Mouse (Mus musculus): ENCODE results near the gene Gaa. TPM values are rescaled to one million over a fixed set of nuclear protein-coding genes. Genes with fewer than 3 reads are reported as not detected.

The Gaa gene
- polyA plus RNA-seq (2014; fragmentation: Nextera tagmentation; extraction: Ambion mirVana) = 21.4 and 37.2 TPM in 2 replicates

DNA sequence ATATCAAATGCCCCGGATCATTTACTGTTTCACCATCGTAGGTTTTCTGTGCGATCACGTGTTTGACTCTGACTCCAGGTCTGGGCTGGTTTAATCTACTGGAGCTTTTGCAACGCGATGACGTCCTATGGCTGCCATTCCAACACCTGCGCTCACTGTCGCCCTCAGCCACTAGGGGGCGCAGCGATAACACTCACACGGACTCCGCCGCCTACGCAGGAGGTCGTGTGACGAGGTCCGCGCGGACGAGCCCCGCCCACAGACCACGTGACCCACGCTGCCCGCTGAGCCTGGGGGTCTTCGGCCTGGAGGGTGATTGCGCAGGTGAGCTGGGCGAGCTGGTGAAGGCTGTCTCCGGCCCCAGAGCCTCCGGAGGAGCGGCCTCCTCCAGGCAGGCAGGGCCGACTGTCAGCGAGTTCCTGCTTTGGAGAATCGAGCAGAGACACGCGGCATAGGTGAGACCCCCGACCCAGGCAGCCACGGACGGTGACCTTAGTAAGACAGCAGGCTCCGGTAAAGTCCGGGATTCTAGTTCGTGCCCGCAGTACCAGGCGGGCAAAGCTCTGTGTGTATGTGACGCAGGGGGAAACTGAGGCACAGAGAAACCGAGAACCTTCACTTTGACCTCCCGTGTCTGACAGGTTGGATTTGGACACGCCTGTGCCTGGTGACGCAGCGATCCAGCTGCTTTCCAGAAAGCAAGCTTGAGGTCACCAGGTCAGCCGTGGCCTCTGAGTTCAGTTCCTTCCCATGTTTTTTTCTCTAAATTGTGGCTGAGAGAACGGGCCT lies at the start of gene Gaa:
TSS of gene Gaa (plus strand) at position 120 of the 789 bp plus-strand sequence.
- Histone ChIP-seq H3K4me2 (replicated peaks; ENCODE audit: low read depth, low read length) (peak within 1 kb of the TSS; percentile 96), H3K4me1 (ENCODE audit: control insufficient read depth, insufficient read depth, low read length) (peaks cover 6% of the 10 kb centered on the region; the same call in 1 of the 2 replicates), H3K4me3 (ENCODE audit: low read length) (peak within 1 kb of the TSS; percentile 68), H3K9me3 (ENCODE audit: control insufficient read depth, low read length) (no peaks in the 10 kb centered on the region), H3K27ac (ENCODE audit: low read depth, low read length) (no peak within 1 kb of the TSS), H3K9ac (ENCODE audit: low read depth, low read length) (peak within 1 kb of the TSS; percentile 72), H3K36me3 (ENCODE audit: control insufficient read depth, insufficient read depth, low read length) (no peaks in the 10 kb centered on the region), H3K27me3 (ENCODE audit: control insufficient read depth, insufficient read depth, low read length) (no peaks in the 10 kb centered on the region)
- 2% methylated on average over 52 of the region's 52 CpGs for WGBS
- peak; percentile 83 for ATAC-seq (ENCODE audit: low FRiP score, low TSS enrichment)

DNA sequence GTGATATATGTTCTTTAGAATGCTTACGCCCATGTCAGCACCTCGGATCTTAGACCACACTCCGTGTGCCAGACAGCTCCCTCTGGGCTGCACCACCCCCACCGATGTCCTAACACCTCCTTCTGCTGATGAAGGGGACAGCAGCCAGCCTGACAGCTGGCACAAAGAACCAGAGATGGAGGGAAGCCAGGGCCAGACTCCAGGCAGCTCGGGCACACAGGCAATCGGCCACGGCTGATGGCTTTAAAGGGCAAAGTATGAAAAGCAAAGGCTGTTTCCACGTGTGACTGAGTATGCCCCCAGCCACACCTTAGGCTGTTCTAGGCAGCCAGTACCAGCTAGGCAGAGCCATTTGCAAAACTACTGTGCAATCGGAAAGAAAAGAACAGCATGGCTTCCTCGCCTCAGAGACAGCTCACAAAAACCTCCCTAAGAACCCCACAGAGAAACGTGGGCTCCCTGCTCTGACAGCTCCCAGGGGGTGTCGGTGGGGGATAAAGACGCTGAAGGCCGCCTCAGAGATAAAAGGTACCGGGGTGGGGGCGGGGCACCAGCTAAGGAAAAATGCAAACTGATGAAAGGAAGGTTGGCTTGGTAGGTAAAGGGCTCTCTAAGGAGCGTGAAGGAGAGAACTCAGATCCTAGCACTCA lies 47.7 kb upstream of the Gaa start:
- ATAC-seq (ENCODE audit: low FRiP score, low TSS enrichment) = no peak
- WGBS = 25% methylated on average over 17 of the region's 17 CpGs
- Histone ChIP-seq H3K4me2 (replicated peaks; ENCODE audit: low read depth, low read length) (no peak overlapping the region), H3K27me3 (ENCODE audit: control insufficient read depth, insufficient read depth, low read length) (no peaks in the 10 kb centered on the region), H3K4me1 (ENCODE audit: control insufficient read depth, insufficient read depth, low read length) (peaks cover 43% of the 10 kb centered on the region), H3K4me3 (ENCODE audit: low read length) (no peak overlapping the region), H3K36me3 (ENCODE audit: control insufficient read depth, insufficient read depth, low read length) (no peaks in the 10 kb centered on the region), H3K9ac (ENCODE audit: low read depth, low read length) (0 out of 2 replicates have a peak overlapping the region, but pooled peaks have one; percentile 18), H3K27ac (ENCODE audit: low read depth, low read length) (no peak overlapping the region; the same call in 1 of the 2 replicates), H3K9me3 (ENCODE audit: control insufficient read depth, low read length) (no peaks in the 10 kb centered on the region)

DNA sequence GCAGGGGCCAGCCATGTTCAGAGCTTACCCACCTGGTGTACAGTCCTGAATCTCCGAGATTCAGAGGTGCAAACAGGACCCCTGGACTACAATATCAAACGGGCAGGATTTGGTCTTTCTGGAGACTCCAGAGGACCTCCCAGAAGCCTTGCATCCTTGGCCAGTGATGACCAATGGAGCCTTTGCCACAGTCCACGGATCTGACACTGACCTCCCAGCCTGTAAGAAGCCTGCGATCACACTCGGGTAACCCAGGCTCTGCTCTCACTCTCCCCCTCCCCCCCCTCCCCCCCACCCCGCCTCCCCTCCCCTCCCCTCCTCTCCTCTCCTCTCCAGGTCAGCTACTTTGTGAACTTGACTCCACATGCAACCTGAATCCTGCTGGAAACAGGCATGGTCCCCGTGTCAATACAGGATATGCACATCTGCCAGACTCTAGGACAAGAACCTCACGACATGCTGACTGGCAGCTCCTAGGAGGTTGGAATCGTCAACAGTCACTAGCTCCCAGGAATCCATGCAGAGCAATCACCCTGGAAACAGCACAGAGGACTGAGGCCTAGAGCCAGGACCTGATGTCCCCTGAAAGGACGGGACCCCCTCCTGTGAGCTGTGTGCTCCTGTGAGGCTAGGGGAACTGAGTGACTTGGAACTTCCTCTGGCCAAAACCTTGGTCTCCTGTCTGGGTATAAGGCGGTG lies 45.7 kb upstream of the Gaa start:
- no peaks in the 10 kb centered on the region for H3K27me3 ChIP-seq (ENCODE audit: control insufficient read depth, insufficient read depth, low read length)
- H3K4me3 ChIP-seq (ENCODE audit: low read length) = no peak overlapping the region
- no peak overlapping the region for H3K4me2 ChIP-seq (replicated peaks; ENCODE audit: low read depth, low read length)
- WGBS = 34% methylated on average over 10 of the region's 11 CpGs
- no peaks in the 10 kb centered on the region for H3K36me3 ChIP-seq (ENCODE audit: control insufficient read depth, insufficient read depth, low read length)
- no peak overlapping the region for H3K9ac ChIP-seq (ENCODE audit: low read depth, low read length)
- H3K4me1 ChIP-seq (ENCODE audit: control insufficient read depth, insufficient read depth, low read length) = peaks cover 38% of the 10 kb centered on the region
- H3K9me3 ChIP-seq (ENCODE audit: control insufficient read depth, low read length) = no peaks in the 10 kb centered on the region
- peak; percentile 49 for ATAC-seq (ENCODE audit: low FRiP score, low TSS enrichment)
- H3K27ac ChIP-seq (ENCODE audit: low read depth, low read length) = no peak overlapping the region

DNA sequence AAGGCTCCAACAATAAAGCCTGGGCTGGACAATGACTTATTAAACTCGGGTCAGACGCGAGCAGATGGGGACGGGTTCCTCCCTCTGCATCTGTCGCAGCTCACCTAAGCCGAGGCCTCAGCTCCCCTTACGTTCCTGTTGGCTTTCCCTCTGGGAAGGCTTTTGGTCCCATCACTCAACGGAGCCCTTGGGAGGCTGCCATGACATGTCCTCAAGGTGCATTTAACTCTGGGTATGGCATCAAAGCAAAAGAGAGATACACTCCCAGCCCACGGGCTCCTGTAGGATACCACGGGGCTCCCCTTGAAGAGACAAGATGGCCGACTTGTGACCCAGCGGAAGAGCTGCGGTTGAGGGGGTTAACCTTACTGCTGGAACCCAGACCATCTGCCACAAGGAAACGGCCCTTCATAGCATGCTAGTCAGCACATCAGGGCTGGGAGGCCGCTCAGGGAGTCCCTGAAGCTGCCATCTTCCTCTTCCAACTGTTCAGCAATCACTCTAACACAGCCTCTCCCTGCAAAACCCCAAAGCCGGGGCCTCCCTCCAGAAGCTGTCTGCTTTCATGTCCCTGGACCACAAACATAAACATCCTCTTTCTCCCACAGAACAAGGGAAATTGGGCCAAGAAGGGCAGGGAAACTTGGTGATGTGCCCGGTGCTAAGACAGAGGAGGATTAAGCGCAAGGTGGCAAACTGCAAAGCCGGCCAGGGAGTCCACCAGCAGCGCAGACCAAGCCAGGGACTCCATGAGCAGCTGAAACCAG lies 44.4 kb upstream of the Gaa start:
- Histone ChIP-seq H3K27me3 (ENCODE audit: control insufficient read depth, insufficient read depth, low read length) (no peaks in the 10 kb centered on the region), H3K27ac (ENCODE audit: low read depth, low read length) (no peak overlapping the region), H3K4me2 (replicated peaks; ENCODE audit: low read depth, low read length) (no peak overlapping the region), H3K36me3 (ENCODE audit: control insufficient read depth, insufficient read depth, low read length) (no peaks in the 10 kb centered on the region), H3K9me3 (ENCODE audit: control insufficient read depth, low read length) (no peaks in the 10 kb centered on the region), H3K4me3 (ENCODE audit: low read length) (no peak overlapping the region), H3K9ac (ENCODE audit: low read depth, low read length) (no peak overlapping the region), H3K4me1 (ENCODE audit: control insufficient read depth, insufficient read depth, low read length) (peaks cover 42% of the 10 kb centered on the region)
- WGBS = 75% methylated on average over 20 of the region's 20 CpGs
- ATAC-seq (ENCODE audit: low FRiP score, low TSS enrichment) = no peak

DNA sequence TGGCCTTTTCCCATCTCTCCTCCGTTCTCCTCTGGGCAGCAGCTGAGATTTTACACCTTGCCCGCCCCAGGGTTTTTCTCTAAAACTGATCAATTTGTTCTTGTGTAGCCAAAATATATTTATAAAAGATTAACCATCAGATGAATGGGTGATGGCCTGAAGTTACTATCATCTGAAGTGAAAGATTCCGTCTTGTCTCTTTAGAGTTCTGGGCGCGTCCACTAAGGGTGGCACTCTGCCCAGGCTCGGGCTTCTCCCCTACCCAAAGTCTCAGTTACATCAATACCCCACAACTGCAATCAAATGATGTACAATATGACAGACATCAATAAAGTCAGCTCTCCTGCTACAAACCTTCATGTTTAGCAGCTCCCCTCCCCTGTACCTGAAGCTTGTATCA lies 42.8 kb upstream of the Gaa start:
- Histone ChIP-seq H3K4me2 (replicated peaks; ENCODE audit: low read depth, low read length) (no peak overlapping the region), H3K4me3 (ENCODE audit: low read length) (no peak overlapping the region), H3K36me3 (ENCODE audit: control insufficient read depth, insufficient read depth, low read length) (no peaks in the 10 kb centered on the region), H3K4me1 (ENCODE audit: control insufficient read depth, insufficient read depth, low read length) (peaks cover 39% of the 10 kb centered on the region), H3K9ac (ENCODE audit: low read depth, low read length) (no peak overlapping the region), H3K27me3 (ENCODE audit: control insufficient read depth, insufficient read depth, low read length) (no peaks in the 10 kb centered on the region), H3K9me3 (ENCODE audit: control insufficient read depth, low read length) (no peaks in the 10 kb centered on the region), H3K27ac (ENCODE audit: low read depth, low read length) (no peak overlapping the region)
- 94% methylated on average over 6 of the region's 6 CpGs for WGBS
- no peak for ATAC-seq (ENCODE audit: low FRiP score, low TSS enrichment)

DNA sequence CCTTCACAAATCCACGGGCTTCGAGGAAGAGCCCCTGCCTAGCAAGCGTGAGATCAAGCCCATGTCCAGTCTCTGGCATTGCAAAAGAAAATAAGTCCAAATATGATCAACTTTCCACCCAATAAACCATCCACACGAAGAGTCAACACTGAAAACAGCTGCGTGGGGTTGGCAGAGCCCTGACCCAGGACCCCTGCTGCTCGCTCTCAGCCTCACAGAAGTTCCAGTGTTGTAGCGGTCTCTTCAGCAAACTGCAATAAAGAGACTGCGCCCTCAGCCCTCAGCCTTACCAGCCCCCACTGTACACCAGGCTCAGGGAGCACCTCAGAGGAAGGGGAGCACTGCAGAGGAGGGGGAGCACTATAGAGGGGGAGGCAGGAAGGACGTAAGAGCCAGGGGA lies 42.1 kb upstream of the Gaa start:
- no peak overlapping the region for H3K9ac ChIP-seq (ENCODE audit: low read depth, low read length)
- H3K27me3 ChIP-seq (ENCODE audit: control insufficient read depth, insufficient read depth, low read length) = no peaks in the 10 kb centered on the region
- ATAC-seq (ENCODE audit: low FRiP score, low TSS enrichment) = no peak
- 69% methylated on average over 9 of the region's 9 CpGs for WGBS
- H3K27ac ChIP-seq (ENCODE audit: low read depth, low read length) = no peak overlapping the region
- H3K9me3 ChIP-seq (ENCODE audit: control insufficient read depth, low read length) = no peaks in the 10 kb centered on the region
- no peak overlapping the region for H3K4me2 ChIP-seq (replicated peaks; ENCODE audit: low read depth, low read length)
- H3K4me1 ChIP-seq (ENCODE audit: control insufficient read depth, insufficient read depth, low read length) = peaks cover 33% of the 10 kb centered on the region
- H3K4me3 ChIP-seq (ENCODE audit: low read length) = no peak overlapping the region
- no peaks in the 10 kb centered on the region for H3K36me3 ChIP-seq (ENCODE audit: control insufficient read depth, insufficient read depth, low read length)

DNA sequence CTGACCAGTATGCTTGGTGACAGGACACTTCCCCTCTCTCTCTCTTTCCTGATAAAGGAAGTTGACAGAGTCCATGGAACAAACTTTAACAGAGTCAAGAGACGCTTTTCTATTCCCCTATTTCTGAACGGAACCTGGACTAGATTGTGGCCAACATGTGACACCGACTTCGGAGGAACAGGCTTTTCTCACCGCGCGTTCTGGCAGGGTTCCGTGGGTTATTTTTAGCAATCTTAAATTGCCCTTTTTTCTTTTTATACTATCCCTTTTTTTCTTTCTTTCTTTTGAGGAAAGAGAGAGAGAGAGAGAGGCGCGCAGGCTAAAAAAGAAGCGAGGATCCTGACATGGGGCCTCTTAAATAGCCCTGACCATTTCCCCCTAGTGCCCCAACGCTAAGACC lies 40.1 kb upstream of the Gaa start:
- Histone ChIP-seq H3K4me3 (ENCODE audit: low read length) (peak overlapping the region; percentile 76), H3K4me2 (replicated peaks; ENCODE audit: low read depth, low read length) (peak overlapping the region; percentile 87), H3K9me3 (ENCODE audit: control insufficient read depth, low read length) (no peaks in the 10 kb centered on the region), H3K9ac (ENCODE audit: low read depth, low read length) (peak overlapping the region; percentile 81), H3K4me1 (ENCODE audit: control insufficient read depth, insufficient read depth, low read length) (peaks cover 22% of the 10 kb centered on the region), H3K36me3 (ENCODE audit: control insufficient read depth, insufficient read depth, low read length) (no peaks in the 10 kb centered on the region), H3K27ac (ENCODE audit: low read depth, low read length) (no peak overlapping the region), H3K27me3 (ENCODE audit: control insufficient read depth, insufficient read depth, low read length) (no peaks in the 10 kb centered on the region)
- WGBS = 7% methylated on average over 12 of the region's 12 CpGs
- ATAC-seq (ENCODE audit: low FRiP score, low TSS enrichment) = no peak

DNA sequence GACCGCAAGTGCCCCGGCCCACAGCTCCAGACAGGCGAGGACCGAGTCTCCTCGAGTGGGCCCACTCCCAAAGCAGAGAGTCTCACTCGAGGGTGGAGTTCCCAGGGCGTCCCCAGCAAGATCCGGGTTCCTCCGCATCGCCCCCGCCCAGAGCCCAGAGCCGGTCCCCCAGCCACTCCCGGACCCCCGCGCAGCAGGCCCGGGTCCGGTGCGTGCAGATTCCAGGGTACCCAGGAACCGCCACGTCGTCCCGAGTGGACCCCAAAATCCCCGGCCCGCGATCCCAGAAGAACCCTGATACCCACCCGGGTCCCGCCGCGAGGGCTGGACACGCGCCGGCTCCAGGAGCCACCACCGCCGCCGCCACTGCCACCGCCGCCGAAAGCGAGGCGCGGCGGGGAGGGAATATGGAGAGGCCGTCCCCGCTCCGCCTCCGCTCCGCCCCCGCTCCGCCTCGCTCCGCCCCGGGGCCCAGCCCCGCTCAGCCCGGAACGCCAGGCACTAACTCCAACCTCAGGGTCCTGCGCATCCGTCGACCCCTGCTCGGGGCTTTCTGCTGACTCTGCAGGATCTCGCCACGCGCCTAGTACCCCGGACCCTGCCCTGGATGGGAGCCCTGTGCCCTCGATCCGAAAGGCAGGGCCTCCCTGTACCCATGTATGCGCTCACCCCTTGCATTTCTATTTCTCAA lies 39.5 kb upstream of the Gaa start, which contains the start of the genes Tbc1d16 and Ccdc40:
TSS of gene Tbc1d16 (minus strand) at position 409 of the 691 bp plus-strand sequence.
TSS of gene Ccdc40 (plus strand) at position 482 of the 691 bp plus-strand sequence.
- Histone ChIP-seq H3K27ac (ENCODE audit: low read depth, low read length) (peak within 1 kb of the TSS; percentile 48; the same call in 1 of the 2 replicates), H3K4me3 (ENCODE audit: low read length) (peak within 1 kb of the TSS; percentile 76), H3K4me2 (replicated peaks; ENCODE audit: low read depth, low read length) (peak within 1 kb of the TSS; percentile 87), H3K36me3 (ENCODE audit: control insufficient read depth, insufficient read depth, low read length) (no peaks in the 10 kb centered on the region), H3K4me1 (ENCODE audit: control insufficient read depth, insufficient read depth, low read length) (peaks cover 19% of the 10 kb centered on the region), H3K27me3 (ENCODE audit: control insufficient read depth, insufficient read depth, low read length) (no peaks in the 10 kb centered on the region), H3K9me3 (ENCODE audit: control insufficient read depth, low read length) (no peaks in the 10 kb centered on the region), H3K9ac (ENCODE audit: low read depth, low read length) (peak within 1 kb of the TSS; percentile 81)
- peak; percentile 92 for ATAC-seq (ENCODE audit: low FRiP score, low TSS enrichment)
- WGBS = under 1% methylated on average over 58 of the region's 66 CpGs
